Mouse (Mus musculus) CH12.LX (cell line): ENCODE results near the gene Rasgrp3. TPM values are rescaled to one million over a fixed set of nuclear protein-coding genes. Genes with fewer than 3 reads are reported as not detected.

Experiments
- DNase-seq: peaks from one replicate; pipeline ENCODE4 v3.0.0-alpha.2; 2013; ENCODE audit errors: extremely low read depth
- H3K27ac ChIP-seq: 2 replicates; pipeline ENCODE4 v1.5.1; 2012; ENCODE audit warnings: low read depth, mild to moderate bottlenecking, control low read depth, moderate library complexity; ENCODE audit not compliant: insufficient read depth
- H3K27me3 ChIP-seq: replicated peaks from 2 replicates; pipeline ENCODE3; 2012; ENCODE audit warnings: inconsistent platforms
- H3K36me3 ChIP-seq, 2 experiments: replicated peaks in 1 of 2; 2 replicates each; pipeline versions ENCODE3 to v1.6.1; 2012; ENCODE audit warnings: inconsistent platforms in 1 of 2, low read length in 1 of 2, mild to moderate bottlenecking in 1 of 2, mixed read lengths in 1 of 2, moderate library complexity in 1 of 2; ENCODE audit not compliant: control insufficient read depth in 1 of 2, insufficient read depth in 1 of 2
- H3K4me1 ChIP-seq, 2 experiments: 2 replicates each; pipeline ENCODE4 v1.6.1; 2012; ENCODE audit warnings: inconsistent platforms in 1 of 2, moderate library complexity in 1 of 2; ENCODE audit not compliant: insufficient read depth in 2 of 2, control insufficient read depth in 1 of 2
- H3K4me2 ChIP-seq: 2 replicates; pipeline ENCODE4 v1.6.1; 2012; ENCODE audit warnings: low read depth, mild to moderate bottlenecking, control low read depth; ENCODE audit not compliant: poor library complexity, insufficient read depth, severe bottlenecking
- H3K4me3 ChIP-seq, 3 experiments: fragments of 150-350 bp in 1 of 3; sonication (generic) in 1 of 3; replicated peaks in 1 of 3; 2 replicates each; pipeline versions ENCODE3 to v1.5.1; 2011 to 2012; ENCODE audit warnings: low read depth in 2 of 3, low read length in 2 of 3, mild to moderate bottlenecking in 2 of 3, moderate library complexity in 2 of 3, control low read depth in 1 of 3, improper control_type of control experiment in 1 of 3, inconsistent platforms in 1 of 3, mixed read lengths in 1 of 3; ENCODE audit not compliant: poor library complexity in 1 of 3
- H3K79me2 ChIP-seq: replicated peaks from 2 replicates; pipeline ENCODE4 v1.6.1; 2012; ENCODE audit warnings: mild to moderate bottlenecking, moderate library complexity; ENCODE audit not compliant: control insufficient read depth, poor library complexity, insufficient read depth, severe bottlenecking; ENCODE audit errors: extremely low read depth
- H3K9ac ChIP-seq: 2 replicates; pipeline ENCODE4 v1.6.1; 2012; ENCODE audit warnings: low read depth, mild to moderate bottlenecking, control low read depth, moderate library complexity; ENCODE audit not compliant: insufficient read depth
- H3K9me3 ChIP-seq: replicated peaks from 2 replicates; pipeline ENCODE3; 2012; ENCODE audit warnings: low read length, inconsistent platforms, mixed read lengths
- BHLHE40 ChIP-seq: IDR thresholded peaks from 2 replicates; pipeline ENCODE4 v1.6.1; 2011; ENCODE audit warnings: mild to moderate bottlenecking, low read depth, low read length, improper control_type of control experiment
- CHD2 ChIP-seq: IDR thresholded peaks from 2 replicates; pipeline ENCODE4 v1.6.1; 2011; ENCODE audit warnings: low read length, improper control_type of control experiment
- ELF1 ChIP-seq: IDR thresholded peaks from 2 replicates; pipeline ENCODE4 v1.6.1; 2014; ENCODE audit warnings: low read depth, mild to moderate bottlenecking, inconsistent platforms, low read length, improper control_type of control experiment
- EP300 ChIP-seq: IDR thresholded peaks from 2 replicates; pipeline ENCODE4 v1.6.1; 2011; ENCODE audit warnings: low read length, improper control_type of control experiment
- ETS1 ChIP-seq: conservative IDR thresholded peaks from 2 replicates; pipeline ENCODE4 v1.6.1; 2012; ENCODE audit warnings: low read depth, mild to moderate bottlenecking, inconsistent platforms, low read length, improper control_type of control experiment, moderate library complexity
- IRF4 ChIP-seq: IDR thresholded peaks from 2 replicates; pipeline ENCODE4 v1.6.1; 2014; ENCODE audit warnings: low read depth, mild to moderate bottlenecking, inconsistent platforms, low read length, improper control_type of control experiment
- JUND ChIP-seq: conservative IDR thresholded peaks from 2 replicates; pipeline ENCODE4 v1.6.1; 2011; ENCODE audit warnings: low read depth, low read length, improper control_type of control experiment
- KAT2A ChIP-seq: IDR thresholded peaks from 2 replicates; pipeline ENCODE4 v1.6.1; 2012; ENCODE audit warnings: low read length, improper control_type of control experiment, inconsistent platforms; ENCODE audit not compliant: insufficient replicate concordance
- MAX ChIP-seq: IDR thresholded peaks from 2 replicates; pipeline ENCODE4 v1.6.1; 2011; ENCODE audit warnings: low read length, improper control_type of control experiment
- MAZ ChIP-seq: IDR thresholded peaks from 2 replicates; pipeline ENCODE4 v1.6.1; 2012; ENCODE audit warnings: low read depth, mild to moderate bottlenecking, inconsistent platforms, low read length, improper control_type of control experiment, moderate library complexity
- MEF2A ChIP-seq: IDR thresholded peaks from 2 replicates; pipeline ENCODE4 v1.6.1; 2014; ENCODE audit warnings: low read depth, mild to moderate bottlenecking, inconsistent platforms, low read length, improper control_type of control experiment, borderline replicate concordance
- MXI1 ChIP-seq: IDR thresholded peaks from 2 replicates; pipeline ENCODE4 v1.6.1; 2011; ENCODE audit warnings: mild to moderate bottlenecking, low read depth, low read length, improper control_type of control experiment
- MYC ChIP-seq: IDR thresholded peaks from 2 replicates; pipeline ENCODE4 v1.6.1; 2011; ENCODE audit warnings: low read depth, mild to moderate bottlenecking, improper control_type of control experiment, low read length
- NELFE ChIP-seq: IDR thresholded peaks from 2 replicates; pipeline ENCODE4 v1.6.1; 2011; ENCODE audit warnings: low read depth, low read length, improper control_type of control experiment
- NRF1 ChIP-seq: IDR thresholded peaks from 2 replicates; pipeline ENCODE4 v1.6.1; 2014; ENCODE audit warnings: low read depth, mild to moderate bottlenecking, inconsistent platforms, low read length, improper control_type of control experiment, moderate library complexity
- POLR2AphosphoS2 ChIP-seq: IDR thresholded peaks from 2 replicates; pipeline ENCODE4 v1.6.1; 2011; ENCODE audit warnings: low read depth, low read length, improper control_type of control experiment
- SIN3A ChIP-seq: IDR thresholded peaks from 2 replicates; pipeline ENCODE4 v1.6.1; 2012; ENCODE audit warnings: low read length, improper control_type of control experiment, inconsistent platforms
- TBP ChIP-seq: conservative IDR thresholded peaks from 2 replicates; pipeline ENCODE4 v1.6.1; 2011; ENCODE audit warnings: low read depth, low read length, improper control_type of control experiment
- TCF12 ChIP-seq: IDR thresholded peaks from 2 replicates; pipeline ENCODE4 v1.6.1; 2014; ENCODE audit warnings: low read depth, mild to moderate bottlenecking, inconsistent platforms, low read length, improper control_type of control experiment
- USF1 ChIP-seq: IDR thresholded peaks from 2 replicates; pipeline ENCODE4 v1.6.1; 2014; ENCODE audit warnings: low read depth, mild to moderate bottlenecking, inconsistent platforms, low read length, improper control_type of control experiment
- USF2 ChIP-seq: conservative IDR thresholded peaks from 2 replicates; pipeline ENCODE4 v1.6.1; 2011; ENCODE audit warnings: low read depth, low read length, improper control_type of control experiment
- ZC3H11A ChIP-seq: IDR thresholded peaks from 2 replicates; pipeline ENCODE4 v1.6.1; 2012; ENCODE audit warnings: low read depth, mild to moderate bottlenecking, inconsistent platforms, low read length, improper control_type of control experiment
- ZMIZ1 ChIP-seq: IDR thresholded peaks from 2 replicates; pipeline ENCODE4 v1.6.1; 2012; ENCODE audit warnings: low read depth, mild to moderate bottlenecking, inconsistent platforms, low read length, improper control_type of control experiment
- ZNF384 ChIP-seq: IDR thresholded peaks from 2 replicates; pipeline ENCODE4 v1.6.1; 2012; ENCODE audit warnings: low read depth, low read length, improper control_type of control experiment, inconsistent platforms
- dilution Hi-C: fragments of 300-500 bp; cut with MboI; formaldehyde crosslinking; loops from 2 replicates; pipeline ENCODE4 v1.14.3; 2020; ENCODE audit warnings: low sequenced_read_pairs; ENCODE audit not compliant: extremely low pct_unique_long_range_greater_than_20kb, extremely low pct_ligation_motif_present
- in situ Hi-C: fragments of 300-500 bp; cut with MboI; formaldehyde crosslinking; loops from 3 replicates; pipeline ENCODE4 v1.14.3; 2019; ENCODE audit warnings: low sequenced_read_pairs, low pct_ligation_motif_present, low pct_unique_long_range_greater_than_20kb, mixed read lengths
- polyA plus RNA-seq: library from polyadenylated mRNA; unstranded; fragments of >175 nt; gene quantifications from 2 replicates; pipeline ENCODE4 v1.2.1, GENCODE M21; 2012; ENCODE audit warnings: low read depth; ENCODE audit not compliant: insufficient read length
- total RNA-seq, 2 experiments: library from RNA; depleted of rRNA; stranded (reverse); fragments of 300-350 nt in 1 of 2; fragments of >200 nt in 1 of 2; gene quantifications; 2 replicates each; pipeline ENCODE4 v1.2.3; 2012 to 2014

Gene Rasgrp3
- total and polyA plus RNA-seq, 3 experiments, result 79.6 to 164 (median 161) TPM

- in situ Hi-C loops, result no loop called here
- TF ChIP-seq NELFE (no peak), SIN3A (0 out of 2 replicates have a peak, but pooled peaks have one; percentile 25)
- Histone ChIP-seq H3K9ac (peak overlapping the region; percentile 60), H3K4me1 (peaks cover 11 to 58% of the 10 kb centered on the region in 2 experiments), H3K27me3 (no peaks in the 10 kb centered on the region), H3K9me3 (peaks cover 5% of the 10 kb centered on the region), H3K4me3 (no peak overlapping the region), H3K4me2 (peak overlapping the region; percentile 87), H3K79me2 (peaks cover 8% of the 10 kb centered on the region), H3K36me3 (no peaks in the 10 kb centered on the region), H3K27ac (peak overlapping the region; percentile 62)
- dilution Hi-C loops, result no loop called here
- no peak for DNase-seq
Measured at GRCm38 (mm10) chr17:75441260-75441830, 5.6 kb downstream of the Rasgrp3 start.

- Histone ChIP-seq H3K9ac (no peak overlapping the region), H3K27ac (peak overlapping the region; percentile 60; the same call in 1 of the 2 replicates), H3K4me3 (no peak overlapping the region), H3K4me1 (peaks cover 11 to 49% of the 10 kb centered on the region in 2 experiments), H3K9me3 (peaks cover 7% of the 10 kb centered on the region), H3K27me3 (no peaks in the 10 kb centered on the region), H3K36me3 (no peaks in the 10 kb centered on the region), H3K4me2 (peak overlapping the region; percentile 73; the same call in 1 of the 2 replicates), H3K79me2 (peaks cover 9% of the 10 kb centered on the region)
- in situ Hi-C loops, result no loop called here
- dilution Hi-C loops, result no loop called here
- no peak for DNase-seq
- TF ChIP-seq TBP (no peak), MXI1 (no peak; the same call in 1 of the 2 replicates), TCF12 (no peak), MYC (no peak), USF2 (no peak), NRF1 (peak; percentile 53)
Measured at GRCm38 (mm10) chr17:75442352-75442751, 6.7 kb downstream of the Rasgrp3 start.

GRCm38 (mm10) chr17:75443064-75443621, 7.4 kb downstream of the Rasgrp3 start:
- peak; percentile 83 for DNase-seq
- peaks cover 11 to 41% of the 10 kb centered on the region in 2 experiments for H3K4me1 ChIP-seq
- TF ChIP-seq ETS1 (peak; percentile 94), JUND (no peak), BHLHE40 (peak; percentile 75), TCF12 (peak; percentile 77), POLR2AphosphoS2 (no peak), NELFE (no peak), USF2 (no peak), MAZ (peak; percentile 23; the same call in 1 of the 2 replicates), CHD2 (0 out of 2 replicates have a peak, but pooled peaks have one; percentile 60), ZC3H11A (no peak), SIN3A (no peak), ZMIZ1 (no peak), KAT2A (no peak), MAX (no peak), USF1 (no peak), IRF4 (peak; percentile 77), ZNF384 (no peak), MEF2A (peak; percentile 99), MXI1 (no peak; the same call in 1 of the 2 replicates), ELF1 (0 out of 2 replicates have a peak, but pooled peaks have one; percentile 22), EP300 (peak; percentile 77)

More at GRCm38 (mm10) chr17:75443064-75443621, 7.4 kb downstream of the Rasgrp3 start:
- no peaks in the 10 kb centered on the region for H3K27me3 ChIP-seq
- dilution Hi-C loops (no loop called here), in situ Hi-C loops (no loop called here)
- H3K9me3 ChIP-seq, result peaks cover 8% of the 10 kb centered on the region
- H3K79me2 ChIP-seq, result peaks cover 11% of the 10 kb centered on the region
- peak overlapping the region in 1 of 3 experiments; percentile 44 for H3K4me3 ChIP-seq
- peak overlapping the region; percentile 87 for H3K27ac ChIP-seq
- H3K9ac ChIP-seq, result no peak overlapping the region
- H3K4me2 ChIP-seq, result peak overlapping the region; percentile 69
- no peaks in the 10 kb centered on the region for H3K36me3 ChIP-seq
